Mouse (Mus musculus) heart, postnatal 14 days (tissue): ENCODE measurements at regions not wholly inside any gene's neighbourhood (a gene's known extent, or its start where the extent isn't known, plus 50 kb on each side); places are given as distances from the start of the nearest gene placed in this dataset.

Source experiments
- DNase-seq, 2 experiments: peaks; one replicate each; pipeline ENCODE4 v3.0.0; 2021 to 2022
- intact Hi-C: fragments of 180-260 bp; cut with DNase I; formaldehyde crosslinking; loops from one replicate; pipeline ENCODE4 v1.15.1; 2025

GRCm38 (mm10) chr7:142593729-142594375 is 61.4 kb downstream of the Mrpl23 start:
- no peak for DNase-seq
- intact Hi-C loops: no loop called here

DNA sequence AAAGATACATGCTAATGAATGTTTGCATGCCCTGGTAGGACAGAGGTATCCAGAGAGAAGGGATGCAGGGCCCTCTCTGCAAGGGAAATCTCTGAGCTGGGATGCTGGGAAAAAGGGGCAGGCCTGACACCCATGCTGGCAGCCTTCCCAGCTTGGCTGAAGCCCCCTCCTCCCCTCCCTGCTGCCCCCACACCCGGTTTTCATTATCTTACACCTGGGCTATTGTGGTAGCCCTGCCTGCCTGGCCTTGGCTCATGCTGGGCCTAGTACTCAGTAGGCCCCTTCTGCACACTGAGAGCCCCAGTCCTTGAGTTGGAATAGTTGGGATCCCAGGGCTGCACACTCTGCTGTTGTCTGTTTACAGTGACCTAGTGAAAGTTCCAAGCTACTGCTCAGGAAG is 62.9 kb downstream of the Mrpl23 start:
- no peak for DNase-seq
- intact Hi-C loops: no loop called here

GRCm38 (mm10) chr7:142596211-142596610 is 63.7 kb downstream of the Mrpl23 start:
- DNase-seq: no peak
- intact Hi-C loops: no loop called here

GRCm38 (mm10) chr7:142597961-142598360 is 65.5 kb downstream of the Mrpl23 start:
- intact Hi-C loops: no loop called here
- DNase-seq: no peak

- DNase-seq: peak; percentile 34 to 48
- intact Hi-C loops: no loop called here
Observed at GRCm38 (mm10) chr7:142599942-142600341, 66.7 kb downstream of the Igf2 start.

DNA sequence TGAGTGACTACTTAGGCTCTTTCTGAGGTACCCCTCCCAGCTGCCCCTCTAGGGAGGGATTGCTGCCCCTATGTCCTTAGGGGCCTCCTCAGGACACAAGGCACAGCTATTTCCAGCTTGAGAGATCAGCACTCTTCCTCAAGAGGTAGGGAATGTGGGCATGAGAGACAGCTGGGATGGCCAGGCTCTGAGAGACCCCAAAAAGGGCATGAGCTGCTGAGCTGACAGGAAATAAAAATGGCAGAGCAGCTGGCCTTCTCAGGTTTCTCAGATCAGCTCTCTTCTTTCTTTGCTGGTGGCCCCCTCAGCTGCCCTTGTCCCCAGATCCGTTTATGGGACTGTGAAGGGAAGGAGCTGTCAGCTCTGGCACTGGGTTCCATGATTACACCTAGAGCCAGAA is 66.2 kb downstream of the Igf2 start:
- no peak for DNase-seq
- intact Hi-C loops: no loop called here
